In genomic region chr4:56946180-56946579, GRCm38 (mm10) we compare ENCODE assay signal across 8 mouse cellular contexts. TPM values are rescaled to one million over a fixed set of nuclear protein-coding genes. Genes with fewer than 3 reads are reported as not detected.
DNase-seq lines count a peak whose midpoint lies in the region; ATAC-seq and TF ChIP-seq lines count a peak whose summit lies in the region.

No protein-coding gene starts in this region.

- H3K4me2 ChIP-seq in intestine, embryonic 16.5 days (ENCODE audit: low read depth, low read length): peak overlapping the region; percentile 65
- H3K4me2 ChIP-seq in neural tube, embryonic 13.5 days: peak overlapping the region; percentile 99

- H3K9me3 ChIP-seq in intestine, embryonic 16.5 days (ENCODE audit: control insufficient read depth, low read length): no peaks in the 10 kb centered on the region
- no peaks in the 10 kb centered on the region for H3K9me3 ChIP-seq in neural tube, embryonic 13.5 days

- peak overlapping the region; percentile 65; the same call in 1 of the 2 replicates for H3K9ac ChIP-seq in liver, adult 2 months (ENCODE audit: low read depth, low read length)
- H3K9ac ChIP-seq in intestine, embryonic 16.5 days (ENCODE audit: low read depth, low read length): peak overlapping the region; percentile 93
- H3K9ac ChIP-seq in neural tube, embryonic 13.5 days: peak overlapping the region; percentile 85

- peaks cover 29% of the 10 kb centered on the region for H3K79me2 ChIP-seq in liver, adult 2 months (ENCODE audit: control insufficient read depth, insufficient read depth, low read length)

- peaks cover 15% of the 10 kb centered on the region for H3K4me1 ChIP-seq in liver, adult 2 months (ENCODE audit: control insufficient read depth, insufficient read depth, low read length)
- H3K4me1 ChIP-seq in cortical plate, adult 2 months (ENCODE audit: control insufficient read depth, insufficient read depth, low read length): peaks cover 12% of the 10 kb centered on the region
- H3K4me1 ChIP-seq in intestine, embryonic 16.5 days (ENCODE audit: control insufficient read depth, insufficient read depth, low read length): peaks cover 39% of the 10 kb centered on the region
- H3K4me1 ChIP-seq in neural tube, embryonic 13.5 days (replicated peaks): peaks cover 33% of the 10 kb centered on the region

- DNase-seq in liver, adult 2 months (ENCODE audit: extremely low read depth, low read depth, low spot score): no peak
- no peak for DNase-seq in liver
- DNase-seq in urinary bladder, postnatal 25 days (ENCODE audit: low spot score): no peak
- no peak for DNase-seq in left cerebral cortex, adult 18-20 months (ENCODE audit: low spot score in 2 of 2)
- DNase-seq in kidney, postnatal 25 days: no peak

- H3K36me3 ChIP-seq in liver, adult 2 months (ENCODE audit: control insufficient read depth, insufficient read depth, low read length): no peaks in the 10 kb centered on the region
- no peaks in the 10 kb centered on the region for H3K36me3 ChIP-seq in intestine, embryonic 16.5 days (ENCODE audit: control insufficient read depth, insufficient read depth, low read length)
- no peaks in the 10 kb centered on the region for H3K36me3 ChIP-seq in neural tube, embryonic 13.5 days

- under 1% methylated on average over 14 of the region's 14 CpGs for WGBS in liver, adult 2 months
- WGBS in intestine, embryonic 16.5 days: under 1% methylated on average over 14 of the region's 14 CpGs
- WGBS in neural tube, embryonic 13.5 days: 1% methylated on average over 14 of the region's 14 CpGs

- no peaks in the 10 kb centered on the region for H3K27me3 ChIP-seq in liver, adult 2 months (ENCODE audit: control insufficient read depth, insufficient read depth, low read length)
- H3K27me3 ChIP-seq in intestine, embryonic 16.5 days (replicated peaks; ENCODE audit: control insufficient read depth, insufficient read depth, low read length): no peaks in the 10 kb centered on the region
- H3K27me3 ChIP-seq in neural tube, embryonic 13.5 days: peaks cover 2% of the 10 kb centered on the region; the same call in 1 of the 2 replicates

- peak overlapping the region; percentile 67 for H3K27ac ChIP-seq in liver, adult 2 months (replicated peaks; ENCODE audit: insufficient read depth, low read depth, low read length)
- H3K27ac ChIP-seq in cortical plate, adult 2 months (ENCODE audit: insufficient read depth, low read length): no peak overlapping the region
- peak overlapping the region; percentile 92 for H3K27ac ChIP-seq in intestine, embryonic 16.5 days (ENCODE audit: low read length)
- H3K27ac ChIP-seq in neural tube, embryonic 13.5 days (replicated peaks): no peak overlapping the region

- no peak for TF ChIP-seq CTCF in liver, adult 2 months (IDR thresholded peaks at IDR 0.05; ENCODE audit: low read depth, low read length)
- no peak for TF ChIP-seq CTCF in cortical plate, adult 2 months (IDR thresholded peaks at IDR 0.05; ENCODE audit: extremely low read depth, insufficient read depth, low read length)

- 0 out of 2 replicates have a peak, but pooled peaks have one; percentile 11 for ATAC-seq in intestine, embryonic 16.5 days
- ATAC-seq in neural tube, embryonic 13.5 days (ENCODE audit: low read depth): no peak

- TF ChIP-seq POLR2A in liver, adult 2 months (IDR thresholded peaks at IDR 0.05; ENCODE audit: extremely low read depth, insufficient read depth, low read length): no peak
- no peak for TF ChIP-seq POLR2A in cortical plate, adult 2 months (IDR thresholded peaks at IDR 0.05; ENCODE audit: extremely low read depth, insufficient read depth, low read length)

- peak overlapping the region; percentile 86 for H3K4me3 ChIP-seq in liver, adult 2 months (ENCODE audit: insufficient read depth, low read depth, low read length)
- peak overlapping the region; percentile 53 for H3K4me3 ChIP-seq in cortical plate, adult 2 months (ENCODE audit: insufficient read depth, low read length)
- H3K4me3 ChIP-seq in intestine, embryonic 16.5 days (ENCODE audit: low read length): peak overlapping the region; percentile 90
- H3K4me3 ChIP-seq in neural tube, embryonic 13.5 days: peak overlapping the region; percentile 84

RNA-seq across cellular contexts. Expression of gene Tmem245, which starts 1.1 kb away (rescaled TPM):
- 16.3 and 20.9 TPM in 2 replicates for total RNA-seq in liver, adult 2 months (2014; rRNA removed)
- 4.4 and 5.3 TPM in 2 replicates for polyA plus RNA-seq in liver, adult 2 months (2012; rRNA removed)
- 17.4 and 17.5 TPM in 2 replicates for polyA plus RNA-seq in cortical plate, adult 2 months (2012; rRNA removed)
- 6.3 and 6.7 TPM in 2 replicates for polyA plus RNA-seq in intestine, embryonic 16.5 days (2015; fragmentation: Nextera tagmentation; extraction: Ambion mirVana)
- 6.4 and 7.3 TPM in 2 replicates for polyA plus RNA-seq in neural tube, embryonic 13.5 days (2015; fragmentation: Nextera tagmentation; extraction: Ambion mirVana)
- 10 to 100 TPM; 37.7 to 45.7 TPM for total RNA-seq in left cerebral cortex, adult 18-20 months (2021)

RNA-seq across cellular contexts. Expression of gene Frrs1l, which starts 44.0 kb away (rescaled TPM):
- under 0.01 TPM in 1 of 2 replicates, not detected in the other for total RNA-seq in liver, adult 2 months (2014; rRNA removed)
- not detected in 2 replicates for polyA plus RNA-seq in liver, adult 2 months (2012; rRNA removed)
- polyA plus RNA-seq in cortical plate, adult 2 months (2012; rRNA removed): 91.8 and 97.1 TPM in 2 replicates
- polyA plus RNA-seq in intestine, embryonic 16.5 days (2015; fragmentation: Nextera tagmentation; extraction: Ambion mirVana): 0.39 and 0.43 TPM in 2 replicates
- polyA plus RNA-seq in neural tube, embryonic 13.5 days (2015; fragmentation: Nextera tagmentation; extraction: Ambion mirVana): 13.8 and 15.1 TPM in 2 replicates
- 100 to 1,000 TPM; 209 to 220 TPM for total RNA-seq in left cerebral cortex, adult 18-20 months (2021)

Comparison
In these comparisons a context has a peak if more than half of its experiments do, and no peak if none do; other contexts are left out.
1. H3K27ac ChIP-seq: peak in liver, adult 2 months (single experiment) and intestine, embryonic 16.5 days (single experiment); none in cortical plate, adult 2 months (single experiment) and neural tube, embryonic 13.5 days (single experiment).
2. RNA of gene Frrs1l, which starts 44.0 kb away (polyA plus RNA-seq): 91.8 to 97.1 TPM in cortical plate, adult 2 months and 13.8 to 15.1 TPM in neural tube, embryonic 13.5 days; 0.39 to 0.43 TPM in intestine, embryonic 16.5 days and not detected in liver, adult 2 months; every median in the first group is over 10 times any median in the second.
3. Peak in every context shown above with its lines, with median percentiles within 50 percentile points of each other: H3K4me3 ChIP-seq and H3K9ac ChIP-seq.